Mouse (Mus musculus): ENCODE measurements around the gene Vmn2r91. TPM values are rescaled to one million over a fixed set of nuclear protein-coding genes. Genes with fewer than 3 reads are reported as not detected.
"Not testable (repeated sequence)": the region's sequence is repeated elsewhere in the genome, so short reads cannot be mapped to it uniquely, and the experiment has no call there.

Vmn2r91 gene
- not detected in 2 replicates for total RNA-seq (2014; fragmentation: Nextera tagmentation)
- total RNA-seq (2017) = not detected in 2 replicates
- polyA plus RNA-seq (2012) = not detected in 2 replicates

GRCm38 (mm10) chr17:18084716-18085115 is at the start of gene Vmn2r91:
Gene Vmn2r91, plus strand, starts transcription at chr17:18085016.
- not testable (repeated sequence) for H3K4me3 ChIP-seq (ENCODE audit: low read depth, low read length); H3K27me3 ChIP-seq (ENCODE audit: insufficient read depth, low read length); DNase-seq (ENCODE audit: low spot score); H3K36me3 ChIP-seq (replicated peaks); H3K9me3 ChIP-seq (replicated peaks); ATAC-seq (ENCODE audit: extremely low read depth, insufficient number of reproducible peaks, low FRiP score, poor library complexity, severe bottlenecking); H3K4me1 ChIP-seq (ENCODE audit: insufficient read depth, low read depth, low read length)

GRCm38 (mm10) chr17:18049124-18049523 is 35.7 kb upstream of the Vmn2r91 start, which contains the start of gene Vmn2r124:
Gene Vmn2r124, plus strand, starts transcription at chr17:18049424.
- no peak for DNase-seq (ENCODE audit: low spot score)
- ATAC-seq (ENCODE audit: extremely low read depth, insufficient number of reproducible peaks, low FRiP score, poor library complexity, severe bottlenecking) = no peak
- TF ChIP-seq GATA1 (IDR thresholded peaks at IDR 0.05; ENCODE audit: borderline replicate concordance, low read length) (no peak), CTCF (IDR thresholded peaks at IDR 0.05; ENCODE audit: low read depth, low read length) (no peak), GATA2 (IDR thresholded peaks at IDR 0.05; ENCODE audit: borderline replicate concordance, low read depth, low read length) (no peak), POLR2AphosphoS5 (IDR thresholded peaks at IDR 0.05; ENCODE audit: insufficient replicate concordance, low read depth, low read length) (no peak), TAL1 (conservative IDR thresholded peaks at IDR 0.05; ENCODE audit: low read depth, low read length) (no peak)
- H3K4me1 ChIP-seq (ENCODE audit: insufficient read depth, low read depth, low read length) = no peaks in the 10 kb centered on the region
- no peaks in the 10 kb centered on the region for H3K9me3 ChIP-seq (replicated peaks)
- no peaks in the 10 kb centered on the region for H3K36me3 ChIP-seq (replicated peaks)
- no peak within 1 kb of the TSS for H3K4me3 ChIP-seq (ENCODE audit: low read depth, low read length)
- no peaks in the 10 kb centered on the region for H3K27me3 ChIP-seq (ENCODE audit: insufficient read depth, low read length)

- H3K4me1 ChIP-seq (ENCODE audit: insufficient read depth, low read depth, low read length); DNase-seq (ENCODE audit: low spot score); H3K9me3 ChIP-seq (replicated peaks); H3K27me3 ChIP-seq (ENCODE audit: insufficient read depth, low read length); H3K4me3 ChIP-seq (ENCODE audit: low read depth, low read length); ATAC-seq (ENCODE audit: extremely low read depth, insufficient number of reproducible peaks, low FRiP score, poor library complexity, severe bottlenecking); H3K36me3 ChIP-seq (replicated peaks): not testable (repeated sequence)
Observed at GRCm38 (mm10) chr17:18095626-18096025, 10.8 kb downstream of the Vmn2r91 start.

- not testable (repeated sequence) for H3K36me3 ChIP-seq (replicated peaks); H3K4me3 ChIP-seq (ENCODE audit: low read depth, low read length); ATAC-seq (ENCODE audit: extremely low read depth, insufficient number of reproducible peaks, low FRiP score, poor library complexity, severe bottlenecking); H3K27me3 ChIP-seq (ENCODE audit: insufficient read depth, low read length); H3K4me1 ChIP-seq (ENCODE audit: insufficient read depth, low read depth, low read length); H3K9me3 ChIP-seq (replicated peaks); DNase-seq (ENCODE audit: low spot score)
Observed at GRCm38 (mm10) chr17:18102265-18102664, 17.4 kb downstream of the Vmn2r91 start.

GRCm38 (mm10) chr17:18151587-18151986 is 66.8 kb downstream of the Vmn2r91 start, which contains the start of gene Vmn2r92:
Gene Vmn2r92, plus strand, starts transcription at chr17:18151887.
- H3K4me3 ChIP-seq (ENCODE audit: low read depth, low read length); H3K9me3 ChIP-seq (replicated peaks); DNase-seq (ENCODE audit: low spot score); H3K4me1 ChIP-seq (ENCODE audit: insufficient read depth, low read depth, low read length); H3K36me3 ChIP-seq (replicated peaks); ATAC-seq (ENCODE audit: extremely low read depth, insufficient number of reproducible peaks, low FRiP score, poor library complexity, severe bottlenecking); H3K27me3 ChIP-seq (ENCODE audit: insufficient read depth, low read length): not testable (repeated sequence)

GRCm38 (mm10) chr17:18161194-18161593 is 76.4 kb downstream of the Vmn2r91 start:
- ATAC-seq (ENCODE audit: extremely low read depth, insufficient number of reproducible peaks, low FRiP score, poor library complexity, severe bottlenecking); H3K4me3 ChIP-seq (ENCODE audit: low read depth, low read length); H3K9me3 ChIP-seq (replicated peaks); DNase-seq (ENCODE audit: low spot score); H3K27me3 ChIP-seq (ENCODE audit: insufficient read depth, low read length); H3K4me1 ChIP-seq (ENCODE audit: insufficient read depth, low read depth, low read length); H3K36me3 ChIP-seq (replicated peaks): not testable (repeated sequence)

Other genes starting within 250 kb of the Vmn2r91 start
- not detected in 2 replicates for gene Has1, start 229.8 kb upstream of the Vmn2r91 start, total RNA-seq (2014; fragmentation: Nextera tagmentation)
- 0.33 TPM in 1 of 2 replicates, not detected in the other for gene Has1, start 229.8 kb upstream of the Vmn2r91 start, total RNA-seq (2017)
- gene Has1, start 229.8 kb upstream of the Vmn2r91 start, polyA plus RNA-seq (2012) = not detected in 2 replicates
- not detected in 2 replicates for gene Fpr1, start 201.1 kb upstream of the Vmn2r91 start, total RNA-seq (2014; fragmentation: Nextera tagmentation)
- 0.27 TPM in 1 of 2 replicates, not detected in the other for gene Fpr1, start 201.1 kb upstream of the Vmn2r91 start, total RNA-seq (2017)
- gene Fpr1, start 201.1 kb upstream of the Vmn2r91 start, polyA plus RNA-seq (2012) = not detected in 2 replicates
- gene Fpr2, start 197.2 kb upstream of the Vmn2r91 start, total RNA-seq (2014; fragmentation: Nextera tagmentation) = not detected in 2 replicates
- gene Fpr2, start 197.2 kb upstream of the Vmn2r91 start, total RNA-seq (2017) = 0.16 TPM in 1 of 2 replicates, not detected in the other
- gene Fpr2, start 197.2 kb upstream of the Vmn2r91 start, polyA plus RNA-seq (2012) = not detected in 2 replicates
- gene Fpr3, start 197.2 kb upstream of the Vmn2r91 start, total RNA-seq (2014; fragmentation: Nextera tagmentation) = not detected in 2 replicates
- gene Fpr3, start 197.2 kb upstream of the Vmn2r91 start, total RNA-seq (2017) = not detected in 2 replicates
- gene Fpr3, start 197.2 kb upstream of the Vmn2r91 start, polyA plus RNA-seq (2012) = not detected in 2 replicates
- gene Fpr-rs4, start 63.3 kb upstream of the Vmn2r91 start, total RNA-seq (2014; fragmentation: Nextera tagmentation) = not detected in 2 replicates
- gene Fpr-rs4, start 63.3 kb upstream of the Vmn2r91 start, total RNA-seq (2017) = 0.16 TPM in 1 of 2 replicates, not detected in the other
- gene Fpr-rs4, start 63.3 kb upstream of the Vmn2r91 start, polyA plus RNA-seq (2012) = not detected in 2 replicates
- not detected in 2 replicates for gene Vmn2r124, start 35.6 kb upstream of the Vmn2r91 start, total RNA-seq (2014; fragmentation: Nextera tagmentation)
- gene Vmn2r124, start 35.6 kb upstream of the Vmn2r91 start, total RNA-seq (2017) = 0.06 and 0.16 TPM in 2 replicates
- not detected in 2 replicates for gene Vmn2r124, start 35.6 kb upstream of the Vmn2r91 start, polyA plus RNA-seq (2012)
- gene Vmn2r92, start 66.9 kb downstream of the Vmn2r91 start, total RNA-seq (2014; fragmentation: Nextera tagmentation) = not detected in 2 replicates
- gene Vmn2r92, start 66.9 kb downstream of the Vmn2r91 start, total RNA-seq (2017) = 0.11 and 0.12 TPM in 2 replicates
- gene Vmn2r92, start 66.9 kb downstream of the Vmn2r91 start, polyA plus RNA-seq (2012) = not detected in 2 replicates
- gene Vmn2r94, start 192.7 kb downstream of the Vmn2r91 start, total RNA-seq (2014; fragmentation: Nextera tagmentation) = not detected in 2 replicates
- 0.12 and 0.22 TPM in 2 replicates for gene Vmn2r94, start 192.7 kb downstream of the Vmn2r91 start, total RNA-seq (2017)
- not detected in 2 replicates for gene Vmn2r94, start 192.7 kb downstream of the Vmn2r91 start, polyA plus RNA-seq (2012)
- gene Vmn2r93, start 213.1 kb downstream of the Vmn2r91 start, total RNA-seq (2014; fragmentation: Nextera tagmentation) = not detected in 2 replicates
- gene Vmn2r93, start 213.1 kb downstream of the Vmn2r91 start, total RNA-seq (2017) = 0.06 and 0.16 TPM in 2 replicates
- not detected in 2 replicates for gene Vmn2r93, start 213.1 kb downstream of the Vmn2r91 start, polyA plus RNA-seq (2012)

Measured in G1E (cell line).